11 mouse cellular contexts compared by ENCODE assay signal in the genomic region with DNA sequence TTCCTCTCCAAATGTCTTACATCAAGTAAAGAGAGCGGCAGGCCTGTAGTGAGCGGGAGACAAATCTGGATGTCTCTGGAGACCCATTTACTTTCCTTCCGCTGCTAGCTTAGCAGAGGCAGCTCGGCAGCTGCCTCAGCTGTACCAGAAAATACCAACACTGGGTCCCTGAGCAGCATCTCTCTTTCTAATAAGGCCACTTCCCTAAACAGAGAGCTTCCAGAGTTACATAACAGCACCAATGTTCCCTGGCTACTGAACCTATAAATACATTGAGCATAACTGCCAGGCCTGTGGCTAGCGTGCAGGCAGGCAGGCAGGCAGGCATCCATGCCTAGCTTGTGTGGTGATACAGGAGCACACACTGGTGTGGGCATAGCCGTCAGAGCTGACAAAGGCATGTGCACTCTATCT.
DNase-seq lines count a peak whose midpoint lies in the region; ATAC-seq and TF ChIP-seq lines count a peak whose summit lies in the region.
"Had no signal": no experiment of that assay in that cellular context is flagged by ENCODE, and none has a peak within 500 bp of the region (broad histone marks: within the 10 kb centered on the region; RNA-seq: fewer than 3 reads in every experiment).

No protein-coding gene starts in this region.

- no peaks in the 10 kb centered on the region for H3K27me3 ChIP-seq in lung, embryonic 14.5 days (ENCODE audit: insufficient read depth, low read length)
- H3K27me3 ChIP-seq in midbrain, postnatal 0 days (ENCODE audit: insufficient read depth, low read length): no peaks in the 10 kb centered on the region
- H3K27me3 ChIP-seq: limb, embryonic 15.5 days had no signal

- WGBS in lung, embryonic 14.5 days: 74% methylated on average over 6 of the region's 6 CpGs
- WGBS in midbrain, postnatal 0 days: 49% methylated on average over 6 of the region's 6 CpGs

- H3K4me1 ChIP-seq in lung, embryonic 14.5 days (ENCODE audit: insufficient read depth): no peaks in the 10 kb centered on the region
- H3K4me1 ChIP-seq in cortical plate, adult 2 months (ENCODE audit: control insufficient read depth, insufficient read depth, low read length): peaks cover 13% of the 10 kb centered on the region
- H3K4me1 ChIP-seq in midbrain, postnatal 0 days (ENCODE audit: insufficient read depth, low read length): peaks cover 4% of the 10 kb centered on the region; the same call in 1 of the 2 replicates

- H3K9me3 ChIP-seq in lung, embryonic 14.5 days (ENCODE audit: low read depth, low read length): no peaks in the 10 kb centered on the region
- H3K9me3 ChIP-seq in midbrain, postnatal 0 days (ENCODE audit: low read length): no peaks in the 10 kb centered on the region
- H3K9me3 ChIP-seq: limb, embryonic 15.5 days had no signal

- no peaks in the 10 kb centered on the region for H3K36me3 ChIP-seq in lung, embryonic 14.5 days (ENCODE audit: insufficient read depth)
- no peaks in the 10 kb centered on the region for H3K36me3 ChIP-seq in midbrain, postnatal 0 days (ENCODE audit: insufficient read depth, low read length)
- H3K36me3 ChIP-seq: limb, embryonic 15.5 days had no signal

- TF ChIP-seq POLR2A in cortical plate, adult 2 months (IDR thresholded peaks at IDR 0.05; ENCODE audit: extremely low read depth, insufficient read depth, low read length): 0 out of 2 replicates have a peak, but pooled peaks have one; percentile 25

- no peak overlapping the region for H3K4me3 ChIP-seq in lung, embryonic 14.5 days (ENCODE audit: low read depth, low read length)
- H3K4me3 ChIP-seq in cortical plate, adult 2 months (ENCODE audit: insufficient read depth, low read length): no peak overlapping the region
- no peak overlapping the region for H3K4me3 ChIP-seq in midbrain, postnatal 0 days (ENCODE audit: low read depth, low read length)
- H3K4me3 ChIP-seq: limb, embryonic 15.5 days had no signal

- no peak overlapping the region for H3K9ac ChIP-seq in lung, embryonic 14.5 days
- H3K9ac ChIP-seq in midbrain, postnatal 0 days (replicated peaks; ENCODE audit: low read length, poor library complexity, severe bottlenecking): no peak overlapping the region
- H3K9ac ChIP-seq: limb, embryonic 15.5 days had no signal

- H3K4me2 ChIP-seq in lung, embryonic 14.5 days: no peak overlapping the region
- H3K4me2 ChIP-seq in midbrain, postnatal 0 days (ENCODE audit: low read depth, low read length, poor library complexity, severe bottlenecking): no peak overlapping the region
- H3K4me2 ChIP-seq: limb, embryonic 15.5 days had no signal

- H3K27ac ChIP-seq in lung, embryonic 14.5 days (ENCODE audit: low read depth): no peak overlapping the region
- H3K27ac ChIP-seq in cortical plate, adult 2 months (ENCODE audit: insufficient read depth, low read length): peak overlapping the region; percentile 27
- H3K27ac ChIP-seq in midbrain, postnatal 0 days (ENCODE audit: low read depth, low read length): peak overlapping the region; percentile 39
- H3K27ac ChIP-seq: limb, embryonic 15.5 days had no signal

- ATAC-seq in lung, embryonic 14.5 days (ENCODE audit: insufficient read depth): peak; percentile 24; the same call in 1 of the 2 replicates
- no peak for ATAC-seq in midbrain, postnatal 0 days (ENCODE audit: low FRiP score)
- ATAC-seq in activated CD4-positive, CD25-positive, alpha-beta regulatory T cell, adult 4 months: no peak

- no peak for TF ChIP-seq CTCF in lung, embryonic 14.5 days (IDR thresholded peaks at IDR 0.05; ENCODE audit: low read depth)
- no peak for TF ChIP-seq CTCF in cortical plate, adult 2 months (IDR thresholded peaks at IDR 0.05; ENCODE audit: extremely low read depth, insufficient read depth, low read length)
- TF ChIP-seq CTCF in midbrain, postnatal 0 days (IDR thresholded peaks at IDR 0.05): no peak

- peak; percentile 49 for DNase-seq in gastrocnemius, adult 18-20 months (ENCODE audit: low spot score)
- DNase-seq in gastrocnemius, postnatal 10 days: no peak
- peak; percentile 39 for DNase-seq in lung, embryonic 14.5 days
- no peak for DNase-seq in lung, postnatal 25 days (ENCODE audit: low spot score)
- DNase-seq in midbrain, postnatal 0 days (ENCODE audit: low spot score): peak; percentile 67
- DNase-seq in liver: no peak
- DNase-seq: adrenal gland, adult 8-10 months; gastrocnemius, postnatal 14 days had no signal

Comparison
In these comparisons a context has a peak if more than half of its experiments do, and no peak if none do; other contexts are left out.
1. DNase-seq: peak in gastrocnemius, adult 18-20 months (single experiment), lung, embryonic 14.5 days (single experiment) and midbrain, postnatal 0 days (single experiment); none in gastrocnemius, postnatal 10 days (single experiment), lung, postnatal 25 days (single experiment) and liver (single experiment).